Mouse (Mus musculus): ENCODE data around the gene Trmt2b.
"Not testable (repeated sequence)": the region's sequence is repeated elsewhere in the genome, so short reads cannot be mapped to it uniquely, and the experiment has no call there.

Gene Trmt2b

DNA sequence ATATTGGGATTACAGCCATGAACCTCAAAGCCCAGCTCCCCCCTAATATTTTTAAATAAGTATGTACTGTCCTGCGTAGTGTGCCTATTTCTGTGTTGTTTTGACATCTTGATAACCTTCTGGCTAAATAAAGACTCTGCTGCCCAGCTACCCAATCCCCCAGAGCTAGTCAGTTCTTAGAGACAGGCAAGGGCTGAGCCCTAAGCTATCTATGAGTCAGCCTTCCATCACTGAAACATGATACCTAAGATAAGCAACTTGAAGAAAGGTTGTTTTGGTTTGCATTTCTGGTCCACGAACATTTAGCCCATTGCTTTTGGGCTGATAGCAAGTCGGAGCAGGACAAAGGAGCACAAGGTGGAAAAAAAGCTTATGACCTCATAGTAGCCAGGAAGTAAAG is 56.2 kb downstream of the Trmt2b start:
- no peak for DNase-seq (ENCODE audit: low spot score in 2 of 2)

DNA sequence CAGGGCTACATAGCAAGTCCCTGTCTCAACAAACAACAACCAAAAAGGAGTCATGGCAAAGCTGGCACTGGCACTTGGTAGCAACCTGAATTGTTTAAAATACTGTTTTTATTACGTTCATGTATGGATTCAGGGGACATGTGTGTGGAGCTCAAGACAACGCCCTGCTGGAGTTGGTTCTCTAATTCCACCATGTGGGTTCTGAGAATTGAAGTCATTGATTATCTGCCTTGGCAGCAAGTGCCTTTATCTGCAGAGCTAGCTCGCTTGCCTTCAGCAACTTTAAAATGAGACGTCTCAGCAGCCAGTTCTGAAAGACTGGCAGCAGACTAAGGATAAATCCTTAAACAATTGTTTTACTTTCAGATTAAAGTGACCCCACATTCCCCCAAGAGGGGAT is 58.6 kb downstream of the Trmt2b start:
- no peak for DNase-seq (ENCODE audit: low spot score in 2 of 2)

DNA sequence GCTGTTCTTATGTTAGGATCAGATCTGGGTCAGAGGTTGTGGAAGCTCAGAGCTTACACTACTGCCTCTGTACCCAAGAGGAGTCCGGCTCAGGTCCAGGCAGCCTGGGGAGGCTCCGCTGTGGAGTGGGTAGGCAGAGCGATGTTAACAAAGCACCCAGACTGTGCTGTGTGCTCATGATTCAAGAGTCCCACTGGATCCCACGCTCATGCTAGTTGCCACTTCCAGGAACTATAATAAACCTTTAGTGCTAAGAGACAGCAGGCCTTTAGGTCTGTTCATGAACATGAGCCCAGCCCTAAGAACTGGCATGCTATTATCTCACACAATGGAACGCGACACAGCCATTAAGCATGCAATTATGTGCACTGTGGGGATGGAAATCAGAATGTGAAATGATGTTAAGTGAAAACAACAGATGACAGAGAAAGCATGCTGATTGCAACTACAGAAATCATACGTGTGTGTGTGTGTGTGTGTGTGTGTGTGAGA is 65.6 kb downstream of the Trmt2b start:
- DNase-seq (ENCODE audit: low spot score in 2 of 2): no peak

DNA sequence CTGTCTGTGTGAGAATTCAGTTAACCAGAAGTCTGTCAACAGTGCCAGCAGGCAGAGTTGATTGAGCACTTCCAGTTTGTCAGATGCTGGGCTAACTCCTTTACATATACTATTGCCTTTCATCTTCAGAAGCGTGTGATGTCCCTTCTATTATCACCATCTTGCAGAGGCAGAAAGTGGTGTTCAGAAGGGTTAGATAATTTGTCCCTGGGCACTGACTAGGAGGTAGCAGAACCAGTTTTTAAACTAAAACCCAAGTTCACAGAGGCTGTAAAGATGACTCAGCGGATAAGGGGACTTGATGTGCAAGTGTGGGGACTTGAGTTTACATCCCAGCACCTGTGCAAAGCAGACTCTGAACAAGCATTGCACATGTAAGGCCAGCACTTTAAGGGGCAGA is 68.3 kb downstream of the Trmt2b start:
- no peak for DNase-seq (ENCODE audit: low spot score in 2 of 2)

DNA sequence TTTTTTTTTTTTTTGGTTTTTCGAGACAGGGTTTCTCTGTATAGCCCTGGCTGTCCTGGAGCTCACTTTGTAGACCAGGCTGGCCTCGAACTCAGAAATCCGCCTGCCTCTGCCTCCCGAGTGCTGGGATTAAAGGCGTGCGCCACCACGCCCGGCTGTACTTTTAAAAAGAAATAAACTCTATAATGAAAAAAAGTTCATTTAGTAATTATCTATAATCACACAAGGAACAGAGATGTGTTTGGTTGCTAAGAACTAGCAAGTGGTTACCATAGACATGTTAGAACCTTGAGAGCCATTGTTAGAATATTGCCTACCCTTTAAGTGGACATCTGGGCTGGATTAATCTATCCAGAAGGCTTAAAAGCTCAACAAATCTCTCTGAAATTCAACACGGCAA is 89.6 kb downstream of the Trmt2b start, which contains the start of gene Arl13a:
Arl13a (plus strand) TSS at position 301 of the 400 bp plus-strand sequence.
- not testable (repeated sequence) for DNase-seq (ENCODE audit: low spot score in 2 of 2)

DNA sequence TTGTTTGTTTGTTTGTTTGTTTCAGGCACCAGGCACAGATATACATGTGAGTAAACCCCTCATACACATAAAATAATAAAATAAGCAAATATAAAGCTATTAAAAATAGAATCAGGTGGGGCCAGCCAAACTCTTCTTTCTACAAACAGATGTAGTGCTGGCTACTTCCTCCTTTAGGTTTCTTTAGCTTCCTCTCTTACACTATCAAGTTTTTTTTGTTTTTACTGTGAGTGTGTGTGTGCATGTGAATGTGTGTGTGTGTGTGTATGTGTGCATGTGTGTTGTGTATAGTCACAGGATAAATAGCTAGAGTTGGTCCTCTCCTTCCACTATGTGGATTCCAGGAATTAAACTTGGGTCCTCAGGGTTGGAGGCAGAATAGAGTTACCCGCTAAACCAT is 102.1 kb downstream of the Trmt2b start:
- no peak for DNase-seq (ENCODE audit: low spot score in 2 of 2)
